Mouse (Mus musculus) kidney, adult 8-10 months (tissue): ENCODE results near the gene Klhl35.

Experiments used
- DNase-seq, 2 experiments: peaks; one replicate each; pipeline ENCODE4 v3.0.0; 2022

The Klhl35 gene

DNA sequence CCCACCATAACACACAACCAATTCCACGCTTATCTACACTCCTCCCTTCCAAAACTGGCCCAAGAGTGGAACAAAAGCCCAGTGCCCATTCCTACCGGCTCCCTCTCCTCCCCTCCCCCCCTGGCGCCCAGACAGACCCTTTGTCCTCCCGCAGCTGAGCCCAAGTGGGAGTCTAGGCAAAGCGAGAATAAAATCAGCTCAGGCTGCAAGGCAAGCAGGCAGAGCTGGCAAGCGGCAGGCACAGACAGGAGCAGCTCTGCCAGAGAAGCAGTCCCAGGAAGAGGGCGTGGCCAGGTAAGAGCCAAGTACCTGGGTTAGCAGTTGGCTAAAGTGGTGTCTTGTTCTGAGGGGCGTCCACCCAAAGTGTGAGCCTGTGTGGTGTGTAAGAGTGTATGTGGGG, at the start of gene Klhl35:
Klhl35 (plus strand) TSS at position 194 of the 400 bp plus-strand sequence.
- DNase-seq, result no peak

DNA sequence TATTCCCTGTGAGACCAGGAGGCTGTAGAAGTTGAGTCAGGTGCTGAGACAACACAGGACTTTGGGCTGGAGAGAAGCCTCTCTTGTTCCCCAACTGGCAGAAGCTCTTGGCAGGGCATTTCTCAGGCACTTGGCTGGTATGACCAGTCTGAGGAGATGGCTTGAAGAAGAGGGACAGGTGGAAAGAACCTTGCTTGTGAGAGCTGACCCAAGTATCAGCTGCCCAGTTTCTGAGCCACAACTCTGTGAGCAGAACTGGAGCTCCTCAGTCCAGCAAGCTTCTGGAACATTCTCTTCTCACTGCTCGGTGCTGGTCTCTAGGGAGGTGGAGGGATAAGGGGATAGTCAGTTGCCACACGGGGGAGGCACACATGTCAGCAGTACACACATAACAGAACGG, 46.5 kb upstream of the Klhl35 start:
- no peak for DNase-seq

DNA sequence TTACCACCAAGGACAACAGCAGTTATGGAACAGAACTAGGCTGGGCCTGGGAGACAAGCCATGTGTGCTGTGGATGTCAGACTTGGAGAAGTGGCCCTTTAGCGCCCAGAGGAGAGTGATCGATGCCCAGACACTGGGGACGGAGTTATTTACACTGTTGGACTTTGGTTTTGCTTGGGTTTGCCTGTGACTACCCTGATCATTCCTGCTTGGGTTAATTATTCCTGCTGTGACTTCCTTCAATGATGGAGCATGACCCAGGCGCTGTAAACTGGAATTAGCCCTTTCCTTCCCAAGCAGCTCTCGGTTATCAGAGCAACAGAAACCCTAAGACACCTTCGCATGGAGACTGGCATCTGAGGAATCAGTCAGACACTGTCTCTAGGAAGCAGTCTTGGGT, 44.8 kb upstream of the Klhl35 start:
- peak; percentile 59 to 73 for DNase-seq

DNA sequence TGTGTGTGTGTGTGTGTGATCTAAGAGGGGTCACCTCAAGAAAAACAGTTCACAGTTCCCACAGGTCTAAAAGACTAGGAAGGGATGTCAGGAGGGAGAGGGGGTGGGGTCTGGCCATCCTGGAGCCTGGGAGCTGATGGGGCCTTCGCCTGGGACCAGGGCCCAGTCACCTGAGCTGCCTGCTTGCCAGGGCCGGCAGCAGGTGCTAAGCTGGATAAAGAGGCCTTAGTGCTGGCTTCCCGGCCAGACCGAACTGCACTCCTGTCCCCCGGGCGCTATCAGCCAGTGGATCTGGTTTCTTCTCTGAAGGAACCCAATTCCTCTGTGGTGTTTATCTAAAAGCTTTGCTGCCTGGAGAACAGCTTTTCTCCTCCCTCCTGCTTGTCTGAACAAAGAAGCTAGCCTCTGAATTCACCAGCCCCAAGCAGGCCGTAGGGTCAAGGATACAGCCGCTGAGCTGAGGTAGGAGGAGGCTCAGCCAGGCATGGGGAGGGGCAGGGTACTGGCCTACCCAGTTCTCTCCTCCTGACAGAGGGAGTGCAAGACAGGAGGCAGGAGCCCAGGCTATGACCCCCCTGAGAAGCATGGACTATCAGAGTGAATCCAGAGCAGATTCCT, 41.2 kb upstream of the Klhl35 start:
- peak in 1 of 2 experiments; percentile 23 for DNase-seq

DNA sequence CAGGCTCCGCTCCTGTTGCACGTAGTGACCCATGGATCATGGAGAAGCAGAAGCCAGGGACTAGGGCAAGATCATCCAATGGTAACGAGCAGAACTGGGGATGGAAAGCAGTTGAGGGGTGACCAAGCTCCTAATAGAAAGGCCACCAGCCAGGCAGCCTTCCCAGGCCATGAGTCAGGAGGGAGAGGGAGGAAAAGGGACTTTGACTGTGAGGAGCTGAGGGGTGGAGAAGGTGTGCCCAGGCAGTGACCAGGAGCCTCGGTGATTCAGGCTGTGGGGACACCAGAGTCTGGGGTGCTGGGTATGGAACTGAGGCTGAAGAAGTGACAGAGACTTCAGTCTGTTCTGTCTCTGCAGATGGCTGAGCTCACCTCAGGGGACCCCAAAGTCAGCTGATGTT, 40.1 kb upstream of the Klhl35 start:
- no peak for DNase-seq

DNA sequence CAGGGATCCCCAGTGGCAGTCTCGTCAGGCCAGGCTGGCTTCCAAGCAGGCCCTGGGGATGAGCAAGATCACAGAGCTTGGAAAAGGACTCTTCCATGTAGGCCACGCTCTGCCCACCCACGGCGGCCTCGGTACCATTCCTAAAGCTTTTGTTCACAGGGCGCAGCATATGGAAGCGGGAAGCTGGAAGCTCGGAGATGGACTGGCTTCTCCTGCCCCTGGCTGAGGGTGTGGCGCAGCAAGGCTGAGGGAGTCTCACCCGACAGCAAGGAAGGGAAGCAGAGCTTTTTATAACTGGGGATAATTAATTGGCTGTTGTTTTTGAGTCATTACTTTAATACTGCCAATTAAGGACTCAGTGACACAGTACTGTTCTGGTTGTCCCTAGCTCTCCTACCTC, 38.8 kb upstream of the Klhl35 start:
- DNase-seq, result no peak

DNA sequence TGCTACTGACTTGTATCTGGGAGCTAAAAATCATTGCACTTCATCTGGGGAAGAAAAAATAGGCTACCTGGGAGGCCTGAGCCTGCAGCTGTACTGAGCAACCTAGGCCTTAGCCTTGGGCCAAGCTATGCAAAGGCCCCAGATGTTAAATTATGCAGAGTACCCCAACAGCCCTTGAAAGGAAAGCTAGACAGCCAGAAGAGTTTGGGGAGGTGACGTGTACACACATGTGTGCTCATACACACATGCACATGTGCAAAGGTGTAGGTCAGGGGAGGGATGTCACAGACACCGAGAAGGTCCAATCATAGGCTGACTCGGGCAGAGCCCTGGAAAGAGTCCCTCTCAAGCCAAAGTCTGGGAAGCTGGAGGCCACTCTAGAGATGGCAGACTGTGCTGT, 37.8 kb upstream of the Klhl35 start:
- DNase-seq, result no peak

DNA sequence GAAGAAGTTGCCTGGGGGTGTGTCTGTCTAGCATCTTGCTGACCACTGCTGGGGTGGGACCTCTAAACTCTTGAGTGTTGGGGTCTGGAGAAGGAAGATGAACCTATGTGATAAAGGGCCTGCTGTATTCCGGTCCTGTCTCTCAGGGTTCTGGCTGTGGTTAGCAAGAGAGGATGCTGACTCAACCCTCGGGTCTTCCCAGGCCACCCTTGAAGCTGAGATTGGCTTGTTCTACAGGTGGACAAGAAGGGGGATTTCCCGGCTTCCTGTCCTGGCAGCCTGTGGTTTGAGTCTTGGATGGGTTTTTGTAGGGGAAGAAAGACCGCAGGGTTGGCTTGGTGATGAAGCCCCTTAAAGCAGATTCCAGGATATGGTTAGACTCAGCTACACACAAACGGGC, 37.0 kb upstream of the Klhl35 start:
- DNase-seq, result no peak

DNA sequence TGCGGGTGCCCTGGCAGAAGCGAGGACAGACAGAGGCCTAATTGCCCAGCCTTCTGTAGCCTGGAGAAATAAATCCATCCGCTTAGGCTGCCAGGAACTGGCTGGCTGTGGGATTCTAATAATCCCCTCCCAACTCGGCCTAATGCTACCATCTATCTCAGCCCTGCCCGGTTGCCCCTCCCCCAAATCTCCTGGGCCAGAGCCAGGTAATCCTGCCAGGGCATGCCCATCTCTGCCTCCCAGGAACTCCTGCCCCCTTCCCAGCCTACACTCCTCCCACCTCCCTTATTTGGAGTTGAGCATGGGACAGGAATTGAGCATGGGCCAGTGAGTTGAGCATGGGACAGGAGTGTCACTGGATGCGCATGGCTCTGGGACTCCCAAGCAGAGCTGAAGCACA, 36.0 kb upstream of the Klhl35 start:
- no peak for DNase-seq

DNA sequence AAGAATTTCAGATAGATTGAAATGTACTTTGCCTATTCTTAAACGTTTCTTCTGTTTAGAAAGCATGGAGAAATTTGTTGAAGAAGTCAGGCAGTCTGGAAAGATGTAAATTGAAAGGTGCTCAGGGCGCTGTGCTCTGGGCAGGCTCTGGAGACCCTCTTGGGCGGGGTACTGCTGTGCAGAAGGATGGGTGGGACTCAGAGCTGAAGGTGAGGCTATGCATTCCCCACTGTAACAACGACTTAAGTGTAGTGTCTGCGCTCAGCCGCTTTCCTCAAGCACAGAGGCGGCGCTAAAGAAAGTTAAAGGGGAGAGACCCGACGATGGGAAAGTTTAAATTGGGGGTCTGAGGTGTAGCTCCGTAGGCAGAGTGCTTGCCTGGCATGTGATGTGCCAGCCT, 35.6 kb upstream of the Klhl35 start:
- DNase-seq, result no peak

DNA sequence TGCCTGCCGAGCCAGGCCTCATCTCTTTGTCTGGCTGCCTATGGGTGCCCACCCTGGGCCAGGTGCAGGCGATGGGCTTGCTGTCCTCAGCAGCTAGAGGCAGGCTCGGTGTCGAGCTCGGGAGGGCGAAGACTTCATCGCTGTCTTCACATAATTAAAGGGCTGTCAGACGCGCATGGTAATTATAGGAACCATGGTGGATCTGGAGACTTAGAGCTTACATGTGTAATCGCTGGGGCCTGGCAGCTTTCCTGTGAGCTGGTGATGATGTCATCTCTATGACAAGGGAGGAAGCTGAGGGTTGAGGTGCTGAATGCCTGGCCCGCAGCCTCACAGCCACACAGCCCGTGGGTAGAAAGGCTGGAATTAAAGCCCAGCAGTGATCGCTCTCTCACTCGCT, 33.6 kb upstream of the Klhl35 start:
- DNase-seq, result no peak

DNA sequence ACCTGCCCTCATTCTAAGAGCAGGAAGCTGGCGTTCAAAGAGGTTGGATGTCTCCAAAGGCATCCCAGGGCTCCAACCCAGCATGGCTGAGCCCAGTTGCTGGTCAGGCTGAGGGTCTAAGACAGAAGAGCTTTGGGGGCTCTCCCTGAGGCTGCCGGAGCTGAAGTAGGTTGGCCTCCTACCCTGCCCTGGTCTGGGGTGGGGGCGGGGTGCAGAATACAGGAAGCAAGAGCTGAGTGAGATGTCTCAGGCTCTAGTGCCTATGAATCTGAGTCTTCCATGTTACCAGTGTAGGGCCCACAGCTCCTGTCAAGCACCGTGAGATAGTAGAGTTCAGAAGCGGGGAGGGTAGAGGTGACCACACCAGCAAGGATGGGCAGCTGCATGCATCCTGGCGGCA, 32.9 kb upstream of the Klhl35 start:
- DNase-seq, result no peak

DNA sequence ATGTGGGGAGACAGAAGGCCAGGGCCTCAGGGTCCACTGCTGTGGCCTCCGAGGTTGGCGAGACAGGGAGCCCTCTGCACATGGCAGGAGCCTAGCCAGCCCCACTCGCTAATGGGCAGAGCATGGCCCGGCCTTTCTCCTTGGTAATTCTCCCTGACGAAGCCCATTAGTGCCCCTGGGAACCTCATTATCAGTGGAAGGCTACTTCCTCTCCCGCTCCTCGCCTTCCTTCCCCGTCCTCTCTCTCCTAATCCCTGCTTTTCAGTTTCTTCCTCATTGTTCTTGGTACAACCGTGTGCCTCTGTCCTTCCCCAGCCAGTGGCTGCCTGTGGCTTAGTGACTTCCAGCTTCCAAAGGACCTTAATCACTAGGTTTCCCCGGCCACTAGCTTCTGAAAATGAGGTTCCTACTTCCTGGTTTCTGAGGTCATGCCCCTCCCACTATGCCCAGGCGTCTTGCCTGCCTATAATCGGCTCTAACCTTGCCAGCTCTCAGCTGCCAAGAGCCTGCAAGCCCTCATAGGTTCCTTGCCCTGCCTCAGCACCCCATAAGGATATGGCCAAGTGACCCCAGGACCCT, 31.0 kb upstream of the Klhl35 start:
- no peak for DNase-seq

DNA sequence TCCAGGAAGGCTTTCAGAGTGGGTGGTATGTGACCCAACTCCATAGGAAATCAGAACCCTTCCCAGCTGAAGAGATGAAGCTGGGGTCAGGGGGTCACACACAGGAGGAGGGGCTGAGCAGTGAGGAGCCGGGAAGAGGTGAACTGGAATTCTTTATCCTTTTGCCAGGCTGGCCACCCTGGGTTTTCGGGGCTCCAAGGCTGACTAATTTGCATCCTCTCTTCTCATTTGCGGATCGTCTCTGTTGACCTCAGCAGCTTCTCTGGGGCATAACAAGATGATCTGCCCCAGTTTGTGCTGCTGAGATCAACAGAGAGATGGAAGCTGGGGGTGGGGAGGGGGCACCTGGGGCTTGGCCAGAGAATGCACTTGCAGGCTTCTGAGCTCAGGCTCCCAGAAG, 29.3 kb upstream of the Klhl35 start:
- no peak for DNase-seq

DNA sequence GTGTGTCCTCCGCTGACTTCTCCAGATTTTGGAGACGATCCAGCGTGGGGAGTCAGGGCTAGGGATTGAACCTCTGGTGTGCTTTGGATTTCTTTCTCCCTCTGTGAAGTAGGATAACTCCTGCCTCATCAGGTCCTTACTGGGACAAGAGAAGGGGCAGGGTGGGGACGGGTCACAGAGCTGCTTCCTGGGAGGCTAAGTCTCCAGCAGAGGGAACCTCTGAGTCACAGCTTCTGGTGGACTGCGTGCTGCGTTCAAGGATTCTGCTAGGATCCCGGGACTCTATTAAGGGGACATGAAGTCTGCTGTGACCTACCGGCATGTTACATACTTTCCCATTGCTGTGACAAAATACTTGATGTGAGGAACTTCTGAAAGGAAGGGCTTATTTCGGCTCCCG, 26.9 kb upstream of the Klhl35 start:
- DNase-seq, result no peak

DNA sequence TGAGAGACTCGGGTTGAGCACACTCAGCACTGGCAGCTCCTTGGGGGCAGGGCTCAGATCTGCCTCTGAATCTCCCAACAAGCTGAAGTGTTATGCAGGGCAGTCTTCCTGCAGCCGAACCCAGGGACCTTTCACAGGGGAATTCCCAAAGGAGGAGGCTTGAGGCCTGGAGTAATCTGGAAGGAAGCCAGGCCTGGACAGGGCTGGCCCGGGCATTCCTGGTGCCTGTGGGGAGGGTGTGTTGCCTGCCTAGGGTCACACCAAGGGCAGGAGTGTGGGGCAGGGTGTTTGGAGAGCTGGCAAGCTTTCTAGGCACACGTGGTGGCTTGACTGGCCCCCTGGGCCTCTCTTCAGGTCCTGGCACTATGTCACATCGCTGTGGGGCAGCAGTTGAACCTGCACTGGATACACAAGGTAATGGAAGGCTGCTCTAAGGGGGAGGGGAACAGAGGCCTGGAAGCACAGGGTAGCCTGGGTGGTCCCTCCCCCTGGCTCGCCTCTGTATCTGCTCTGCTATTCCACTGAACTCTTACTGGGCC, 24.2 kb upstream of the Klhl35 start:
- DNase-seq, result peak; percentile 73 to 92

DNA sequence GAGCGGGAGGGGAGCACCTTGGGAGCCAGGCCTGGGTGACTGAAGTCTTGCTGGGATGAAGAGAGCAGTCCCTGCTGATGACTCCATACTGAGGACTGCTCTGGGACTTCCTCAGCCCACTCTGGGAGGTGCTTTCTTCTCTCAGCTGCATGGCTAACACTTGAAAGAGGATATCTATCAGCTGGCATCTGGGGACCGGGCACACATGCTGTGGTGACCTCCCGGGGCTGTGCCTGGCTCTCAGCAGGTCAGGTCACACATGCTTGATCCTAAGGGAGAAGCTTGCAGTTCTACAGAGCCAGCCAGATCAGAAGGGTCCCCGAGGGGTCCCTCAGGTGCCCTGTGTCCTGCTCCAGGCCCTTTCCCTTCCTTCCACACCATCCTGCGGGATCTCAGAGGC, 22.6 kb upstream of the Klhl35 start:
- no peak for DNase-seq

DNA sequence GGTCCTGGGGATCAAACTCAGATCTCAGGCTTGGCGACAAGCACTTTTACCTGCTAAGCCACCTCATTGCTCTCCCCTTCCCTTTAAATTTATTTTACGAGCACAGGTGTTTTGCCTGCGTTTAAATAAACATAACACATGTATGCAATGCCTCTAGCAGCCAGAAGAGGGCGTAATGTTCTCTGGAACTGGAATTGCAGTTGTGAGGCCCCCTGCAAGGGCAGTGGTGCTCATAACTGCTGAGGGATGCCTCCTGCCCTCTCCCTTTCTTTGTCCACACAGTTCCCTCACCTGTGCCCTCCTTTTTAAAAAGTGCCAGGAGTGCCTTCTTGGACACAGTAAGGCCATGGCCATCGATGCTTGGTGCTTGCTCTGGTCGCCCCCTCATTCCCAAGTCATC, 21.8 kb upstream of the Klhl35 start:
- no peak for DNase-seq

DNA sequence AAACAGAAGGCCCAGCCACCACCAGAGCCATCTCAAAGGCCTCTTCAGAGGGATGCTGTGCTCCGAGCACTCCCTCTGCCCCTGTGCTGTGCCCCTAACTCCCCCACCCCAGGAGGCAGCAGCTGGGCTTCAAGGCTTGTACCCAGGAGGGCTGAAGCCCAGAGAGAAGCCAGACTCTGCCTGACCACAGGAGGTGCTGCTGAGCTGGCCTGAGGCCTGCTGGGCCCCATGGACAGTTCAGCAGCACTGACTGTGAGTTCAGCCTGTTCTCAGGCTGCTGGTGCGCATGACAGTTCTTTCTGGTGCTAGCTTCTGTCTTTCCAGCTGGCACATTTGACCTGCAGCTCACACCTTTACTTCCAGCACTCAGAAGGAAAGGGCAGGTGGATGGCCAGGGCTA, 20.0 kb upstream of the Klhl35 start:
- no peak for DNase-seq

DNA sequence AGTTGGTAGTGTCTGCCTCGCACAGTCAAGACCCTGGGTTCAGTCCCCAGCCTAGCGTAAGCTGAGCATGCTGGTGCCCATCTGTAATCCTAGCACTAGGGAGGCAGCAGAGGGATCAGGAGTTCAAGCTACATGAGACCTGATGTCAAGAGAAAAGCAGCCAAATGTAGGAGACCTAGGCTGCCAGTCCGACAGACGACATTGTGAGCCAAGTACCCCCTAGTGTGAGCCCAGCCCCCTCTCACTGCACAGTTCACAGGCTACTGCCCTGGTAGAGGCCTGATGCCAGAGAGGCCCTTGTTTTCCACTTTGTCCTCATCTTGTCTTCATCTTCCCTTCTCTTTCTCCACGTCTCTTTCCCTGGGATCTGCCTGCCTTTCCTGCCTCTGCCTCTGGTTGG, 18.5 kb upstream of the Klhl35 start:
- DNase-seq, result no peak

DNA sequence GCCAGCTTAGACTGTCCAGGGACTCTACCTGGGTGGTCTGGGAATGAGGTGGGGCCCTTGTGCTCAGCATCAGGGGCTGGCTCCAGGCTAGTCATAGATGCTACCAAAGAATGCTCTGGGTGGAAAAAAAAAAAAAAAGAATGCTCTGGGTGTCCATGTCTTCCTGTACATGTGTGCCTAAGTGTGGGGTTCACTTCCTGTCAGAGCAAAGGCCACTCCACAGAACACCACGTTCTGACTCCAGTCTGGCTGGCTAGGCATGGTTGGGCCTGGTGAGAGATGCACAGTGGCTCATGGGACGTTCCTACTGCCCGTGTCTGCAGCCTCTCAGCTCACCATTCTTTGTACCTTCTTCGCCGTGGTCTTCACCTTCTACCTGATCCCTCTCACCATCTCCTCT, 17.2 kb upstream of the Klhl35 start:
- DNase-seq, result no peak

DNA sequence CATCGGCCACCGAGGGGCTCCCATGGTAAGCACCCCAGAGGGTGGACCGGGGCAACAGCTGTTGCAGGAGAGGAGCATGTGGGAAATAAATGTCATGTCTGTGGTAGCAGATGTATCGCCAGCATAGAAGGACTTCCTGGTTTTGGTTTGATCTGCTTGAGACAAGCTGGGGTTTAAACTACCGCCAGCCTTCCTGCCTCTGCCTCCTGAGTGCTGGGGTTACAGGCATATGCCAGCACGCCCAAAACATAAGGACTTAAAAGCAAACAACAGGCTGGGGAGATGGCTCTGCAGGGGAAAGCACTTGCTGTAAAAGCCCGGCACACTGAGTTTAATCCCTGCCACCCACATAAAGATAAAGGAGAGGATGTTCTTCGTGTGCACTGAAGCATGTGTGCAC, 16.7 kb upstream of the Klhl35 start:
- no peak for DNase-seq

DNA sequence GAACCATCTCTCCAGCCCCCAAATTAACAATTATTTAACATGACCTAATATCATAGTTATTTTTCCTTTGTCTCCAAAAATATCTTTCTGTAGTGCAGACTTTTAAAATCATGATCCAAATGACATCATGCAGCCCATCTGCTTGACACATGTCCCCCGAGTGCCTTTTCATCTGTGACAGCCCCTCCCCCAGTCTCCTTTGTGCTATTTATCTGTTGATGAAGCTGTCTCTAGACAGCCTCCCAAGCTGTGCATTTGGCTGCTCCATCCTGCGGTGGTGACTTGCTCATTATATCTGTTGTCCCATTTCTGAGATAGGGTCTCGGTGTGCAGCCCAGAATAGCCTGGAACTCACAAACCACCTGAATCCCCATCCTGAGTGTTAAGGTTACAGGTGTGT, 16.1 kb upstream of the Klhl35 start:
- no peak for DNase-seq

DNA sequence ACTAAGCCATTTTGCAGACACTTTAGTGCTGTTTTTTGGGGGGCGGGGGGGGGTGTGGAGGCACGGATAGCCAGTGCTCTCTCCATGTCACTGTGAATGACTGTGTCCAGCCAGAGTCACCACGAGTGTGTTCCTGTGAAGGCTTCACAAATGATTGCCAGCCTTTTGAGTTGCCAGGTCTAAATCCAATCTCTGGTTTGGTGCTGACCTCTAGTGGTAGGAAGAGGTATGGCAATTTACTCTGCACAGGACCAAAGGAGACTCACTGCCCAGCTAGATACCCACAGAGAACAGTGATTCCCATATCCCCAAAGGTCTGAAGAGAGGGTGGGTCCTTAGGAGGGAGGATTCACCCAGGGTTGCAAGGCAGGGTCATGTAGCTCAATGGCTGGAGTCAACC, 15.1 kb upstream of the Klhl35 start:
- DNase-seq, result peak; percentile 71 to 78

DNA sequence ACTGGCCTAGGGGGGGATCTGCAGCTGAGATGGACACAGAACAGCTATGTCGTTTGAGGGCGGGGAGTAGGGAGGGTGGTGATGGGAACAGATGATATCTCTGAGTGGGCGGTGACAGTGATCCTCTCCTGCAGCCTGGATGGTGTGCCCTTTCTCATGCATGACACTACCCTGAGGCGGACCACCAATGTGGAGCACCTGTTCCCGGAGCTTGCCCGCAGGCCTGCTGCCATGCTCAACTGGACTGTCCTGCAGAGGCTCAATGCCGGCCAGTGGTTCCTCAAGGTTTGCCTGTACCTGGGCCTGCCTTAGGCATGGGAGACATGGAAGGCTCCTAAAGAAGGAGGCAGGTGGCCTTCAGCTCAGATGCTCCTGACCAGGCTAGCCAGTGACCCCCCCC, 12.9 kb upstream of the Klhl35 start:
- no peak for DNase-seq
